8 mouse cellular contexts compared by ENCODE assay signal in genomic region chr10:110455838-110456493, GRCm38 (mm10). TPM values are rescaled to one million over a fixed set of nuclear protein-coding genes. Genes with fewer than 3 reads are reported as not detected.
DNase-seq lines count a peak whose midpoint lies in the region; ATAC-seq lines count a peak whose summit lies in the region.

Nav3 (minus strand) TSS chr10:110456204.

- peak within 1 kb of the TSS; percentile 77 for H3K4me3 ChIP-seq in hindbrain, embryonic 13.5 days

- H3K4me2 ChIP-seq in hindbrain, embryonic 13.5 days: peak within 1 kb of the TSS; percentile 78

- no peaks in the 10 kb centered on the region for H3K27me3 ChIP-seq in hindbrain, embryonic 13.5 days

- under 1% methylated on average over 15 of the region's 50 CpGs for WGBS in hindbrain, embryonic 13.5 days

- peak; percentile 31 to 41 for DNase-seq in adrenal gland, adult 18-20 months (ENCODE audit: low spot score in 2 of 2)
- DNase-seq in cerebellum, postnatal 25 days: peak; percentile 83 to 87
- DNase-seq in frontal cortex, postnatal 25 days (ENCODE audit: low spot score in 2 of 2): peak; percentile 57 to 65
- peak; percentile 67 for DNase-seq in left cerebral cortex, adult 11 months (ENCODE audit: low spot score)
- DNase-seq in lung, postnatal 10 days: peak; percentile 56
- peak; percentile 43 for DNase-seq in retina, postnatal 7 days (ENCODE audit: low read depth, low spot score)

- peak within 1 kb of the TSS; percentile 95 for H3K27ac ChIP-seq in hindbrain, embryonic 13.5 days

- peak; percentile 85 for ATAC-seq in hindbrain, embryonic 13.5 days (ENCODE audit: low FRiP score)
- no peak for ATAC-seq in CD4-positive, CD25-positive, alpha-beta regulatory T cell, adult 4 months

- no peaks in the 10 kb centered on the region for H3K9me3 ChIP-seq in hindbrain, embryonic 13.5 days

- peak within 1 kb of the TSS; percentile 95 for H3K9ac ChIP-seq in hindbrain, embryonic 13.5 days

- H3K36me3 ChIP-seq in hindbrain, embryonic 13.5 days: no peaks in the 10 kb centered on the region

- peaks cover 18% of the 10 kb centered on the region for H3K4me1 ChIP-seq in hindbrain, embryonic 13.5 days (replicated peaks)

RNA-seq across cellular contexts. Expression of gene Nav3, which starts in this region (rescaled TPM):
- total RNA-seq in adrenal gland, adult 18-20 months (2021): 1 to 10 TPM; 1.8 to 2.8 TPM
- 22.7 and 24.2 TPM in 2 replicates for polyA plus RNA-seq in hindbrain, embryonic 13.5 days (2015; fragmentation: Nextera tagmentation; extraction: Ambion mirVana)
- under 1 TPM in 1 of 2 experiments, not detected in 1; 0.05 TPM for polyA plus RNA-seq in CD4-positive, CD25-positive, alpha-beta regulatory T cell, adult 4 months (2017; shearing (Covaris generic))

Comparison
In these comparisons a context has a peak if more than half of its experiments do, and no peak if none do; other contexts are left out.
1. RNA of gene Nav3 (polyA plus RNA-seq): 22.7 to 24.2 TPM in hindbrain, embryonic 13.5 days; 0.05 TPM in CD4-positive, CD25-positive, alpha-beta regulatory T cell, adult 4 months; every median in the first group is over 10 times any median in the second.
2. Peak in every context shown above with its lines, with median percentiles within 50 percentile points of each other: DNase-seq.